Mouse (Mus musculus) kidney, embryonic 16.5 days (tissue): Measurements from ENCODE around the gene Gm11232. TPM values are rescaled to one million over a fixed set of nuclear protein-coding genes. Genes with fewer than 3 reads are reported as not detected.

ENCODE experiments used
- ATAC-seq: fragments of 200-750 bp; cut with Nextera tagmentation; 2 replicates; pipeline ENCODE4 v1.8.0; 2017; ENCODE audit warnings: moderate TSS enrichment; ENCODE audit not compliant: low FRiP score, low TSS enrichment
- H3K27ac ChIP-seq: fragments of 300-500 bp; sonication (generic); 2 replicates; pipeline ENCODE4 v1.5.1; 2014; ENCODE audit warnings: low read length
- H3K27me3 ChIP-seq: fragments of 300-500 bp; sonication (generic); 2 replicates; pipeline ENCODE4 v1.6.1; 2014; ENCODE audit warnings: low read length, control low read depth, mixed read lengths; ENCODE audit not compliant: insufficient read depth
- H3K36me3 ChIP-seq: fragments of 300-500 bp; sonication (generic); 2 replicates; pipeline ENCODE4 v1.6.1; 2014; ENCODE audit warnings: low read length, control low read depth, mixed read lengths; ENCODE audit not compliant: insufficient read depth
- H3K4me1 ChIP-seq: fragments of 300-500 bp; sonication (generic); 2 replicates; pipeline ENCODE4 v1.6.1; 2014; ENCODE audit warnings: low read length, control low read depth, mixed read lengths; ENCODE audit not compliant: insufficient read depth
- H3K4me2 ChIP-seq: fragments of 300-500 bp; sonication (generic); replicated peaks from 2 replicates; pipeline ENCODE4 v1.6.1; 2014; ENCODE audit warnings: low read depth, low read length
- H3K4me3 ChIP-seq: fragments of 300-500 bp; sonication (generic); 2 replicates; pipeline ENCODE4 v1.5.1; 2014; ENCODE audit warnings: mild to moderate bottlenecking, low read length
- H3K9ac ChIP-seq: fragments of 300-500 bp; sonication (generic); replicated peaks from 2 replicates; pipeline ENCODE4 v1.6.1; 2014; ENCODE audit warnings: low read length
- H3K9me3 ChIP-seq: fragments of 300-500 bp; sonication (generic); 2 replicates; pipeline ENCODE4 v1.6.1; 2016; ENCODE audit warnings: low read length, control low read depth
- WGBS: fragments of 180-500 bp; shearing (Covaris S2); extraction: QIAGEN DNeasy Blood & Tissue Kit; methylation state at CpG from one replicate; pipeline ENCODE4 v1.1.7; 2014; 5-methylcytosine and 5-hydroxymethylcytosine counted together
- polyA plus RNA-seq: library from polyadenylated mRNA; unstranded; fragments of >200 nt; fragmentation: Nextera tagmentation; extraction: Ambion mirVana; gene quantifications from 2 replicates; pipeline ENCODE4 v1.2.1, GENCODE M21; 2015

Gm11232 gene
- polyA plus RNA-seq: 1.8 and 2.7 TPM in 2 replicates

DNA sequence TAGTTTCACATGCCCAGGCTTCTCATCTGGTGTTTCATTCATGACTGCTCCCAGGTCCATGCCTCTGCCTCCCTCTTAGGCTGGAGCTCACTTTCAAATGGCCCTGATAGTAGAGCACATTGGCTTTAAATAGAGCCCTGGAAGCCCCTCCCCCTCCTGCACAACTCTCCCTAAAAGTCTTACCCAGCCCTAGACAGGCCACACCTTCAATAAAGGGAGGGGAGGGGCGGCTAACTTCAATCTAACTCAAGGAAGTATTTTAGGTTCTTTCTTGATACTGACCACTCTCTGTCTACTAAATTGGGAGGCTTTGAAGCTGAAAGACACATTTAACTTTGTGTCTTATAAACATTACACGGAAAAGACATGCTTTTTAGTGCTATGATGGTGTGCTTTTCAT lies at the start of gene Gm11232:
Gene Gm11232, minus strand, starts transcription at position 101 of the 400 bp plus-strand sequence.
- Histone ChIP-seq H3K27me3 (no peaks in the 10 kb centered on the region), H3K27ac (peak within 1 kb of the TSS; percentile 1; the same call in 1 of the 2 replicates), H3K36me3 (no peaks in the 10 kb centered on the region), H3K9ac (no peak within 1 kb of the TSS), H3K4me1 (no peaks in the 10 kb centered on the region), H3K9me3 (no peaks in the 10 kb centered on the region), H3K4me2 (no peak within 1 kb of the TSS), H3K4me3 (no peak within 1 kb of the TSS)
- ATAC-seq: no peak
- 67% methylated on average over 2 of the region's 2 CpGs for WGBS

GRCm38 (mm10) chr4:71805977-71806534 lies 48.3 kb upstream of the Gm11232 start:
- 57% methylated on average over 2 of the region's 2 CpGs for WGBS
- Histone ChIP-seq H3K36me3 (no peaks in the 10 kb centered on the region), H3K27ac (no peak overlapping the region), H3K4me1 (peaks cover 4% of the 10 kb centered on the region; the same call in 1 of the 2 replicates), H3K9me3 (no peaks in the 10 kb centered on the region), H3K4me3 (no peak overlapping the region), H3K27me3 (no peaks in the 10 kb centered on the region), H3K9ac (no peak overlapping the region), H3K4me2 (no peak overlapping the region)
- ATAC-seq: no peak

DNA sequence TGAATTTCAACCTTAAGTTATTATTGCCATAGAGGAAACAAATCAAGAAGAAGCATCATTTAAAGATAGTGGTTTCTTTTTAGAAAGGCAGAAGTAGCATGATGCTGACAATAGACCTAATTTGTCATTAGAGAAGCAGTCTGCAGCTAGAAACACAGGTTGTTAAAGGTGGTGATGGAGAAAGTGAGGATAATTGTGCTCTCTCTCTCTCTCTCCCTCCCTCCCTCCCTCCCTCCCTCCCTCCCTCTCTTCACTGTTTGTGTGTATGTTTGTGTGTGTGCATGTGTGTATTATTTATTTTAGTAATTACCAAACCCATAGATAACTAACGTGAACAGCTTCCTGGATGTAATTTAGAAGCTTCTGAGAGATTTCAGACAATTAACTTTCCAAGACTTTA lies 7.8 kb upstream of the Gm11232 start:
- H3K4me2 ChIP-seq: no peak overlapping the region
- H3K36me3 ChIP-seq: no peaks in the 10 kb centered on the region
- no peak overlapping the region for H3K27ac ChIP-seq
- no peak overlapping the region for H3K4me3 ChIP-seq
- no peaks in the 10 kb centered on the region for H3K4me1 ChIP-seq
- 78% methylated on average over 1 of the region's 1 CpGs for WGBS
- no peak for ATAC-seq
- no peak overlapping the region for H3K9ac ChIP-seq
- no peaks in the 10 kb centered on the region for H3K9me3 ChIP-seq
- no peaks in the 10 kb centered on the region for H3K27me3 ChIP-seq

DNA sequence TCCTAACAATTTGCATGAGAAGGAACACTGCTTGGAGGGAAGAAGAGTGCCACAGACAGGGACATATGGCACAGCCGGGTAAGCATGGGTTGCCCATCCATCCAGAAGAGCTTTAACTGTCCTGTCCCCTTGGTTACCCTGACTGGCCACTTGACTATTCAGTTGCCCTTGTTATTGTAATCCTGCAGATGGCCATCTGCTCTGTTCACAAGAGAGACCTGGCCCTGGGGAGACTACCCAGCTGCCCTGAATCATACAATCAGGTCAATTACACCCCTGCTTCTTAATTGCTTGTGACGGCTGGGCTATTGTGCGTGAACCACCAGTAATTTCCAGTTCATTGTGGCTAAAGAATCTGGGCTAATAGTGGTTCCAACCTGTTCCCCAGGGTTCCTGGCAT lies 7.3 kb upstream of the Gm11232 start:
- no peaks in the 10 kb centered on the region for H3K27me3 ChIP-seq
- no peaks in the 10 kb centered on the region for H3K36me3 ChIP-seq
- H3K4me2 ChIP-seq: no peak overlapping the region
- H3K9ac ChIP-seq: no peak overlapping the region
- no peak overlapping the region for H3K27ac ChIP-seq
- no peak for ATAC-seq
- H3K9me3 ChIP-seq: no peaks in the 10 kb centered on the region
- no peaks in the 10 kb centered on the region for H3K4me1 ChIP-seq
- H3K4me3 ChIP-seq: no peak overlapping the region
- 36% methylated on average over 3 of the region's 3 CpGs for WGBS

- Histone ChIP-seq H3K4me3 (no peak overlapping the region), H3K9me3 (no peaks in the 10 kb centered on the region), H3K27ac (peak overlapping the region; percentile 61), H3K4me2 (no peak overlapping the region), H3K27me3 (no peaks in the 10 kb centered on the region), H3K9ac (no peak overlapping the region), H3K4me1 (no peaks in the 10 kb centered on the region), H3K36me3 (no peaks in the 10 kb centered on the region)
- ATAC-seq: peak; percentile 91
- WGBS: 46% methylated on average over 11 of the region's 11 CpGs
These were observed 1.1 kb downstream of the Gm11232 start for GRCm38 (mm10) chr4:71756441-71757221.

DNA sequence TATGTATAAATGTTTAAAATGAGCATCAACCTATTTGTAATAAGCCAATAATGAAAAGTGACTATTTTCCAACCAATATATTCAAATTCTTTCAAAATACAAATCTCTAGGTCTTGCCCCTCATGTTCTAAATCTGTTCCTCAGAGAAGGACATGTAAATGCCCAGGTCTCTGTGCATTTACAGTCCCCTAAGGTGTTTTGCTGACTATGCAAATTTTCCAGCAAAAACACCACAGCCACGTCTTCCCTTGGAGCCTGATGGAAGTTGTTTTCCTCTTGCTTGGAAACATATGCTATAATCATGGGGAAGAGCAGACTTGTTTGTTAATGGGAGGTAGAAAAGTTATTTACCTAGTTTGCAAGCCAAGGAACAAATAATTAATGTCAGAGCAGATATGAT lies 12.0 kb downstream of the Gm11232 start:
- 57% methylated on average over 1 of the region's 1 CpGs for WGBS
- Histone ChIP-seq H3K9me3 (0 out of 2 replicates have a peak, but pooled peaks cover 4% of the 10 kb centered on the region), H3K9ac (no peak overlapping the region), H3K4me3 (no peak overlapping the region), H3K36me3 (no peaks in the 10 kb centered on the region), H3K4me1 (no peaks in the 10 kb centered on the region), H3K27ac (no peak overlapping the region), H3K27me3 (no peaks in the 10 kb centered on the region), H3K4me2 (no peak overlapping the region)
- ATAC-seq: no peak

- Histone ChIP-seq H3K9ac (no peak overlapping the region), H3K4me3 (no peak overlapping the region), H3K4me2 (no peak overlapping the region), H3K27ac (no peak overlapping the region), H3K9me3 (0 out of 2 replicates have a peak, but pooled peaks cover 1% of the 10 kb centered on the region), H3K27me3 (no peaks in the 10 kb centered on the region), H3K36me3 (no peaks in the 10 kb centered on the region), H3K4me1 (no peaks in the 10 kb centered on the region)
- ATAC-seq: no peak
These were observed 21.2 kb downstream of the Gm11232 start for GRCm38 (mm10) chr4:71736529-71736928.

- Histone ChIP-seq H3K27ac (no peak overlapping the region), H3K4me3 (no peak overlapping the region), H3K27me3 (no peaks in the 10 kb centered on the region), H3K36me3 (no peaks in the 10 kb centered on the region), H3K9ac (no peak overlapping the region), H3K4me1 (no peaks in the 10 kb centered on the region), H3K4me2 (no peak overlapping the region), H3K9me3 (no peaks in the 10 kb centered on the region)
- no peak for ATAC-seq
- WGBS: 74% methylated on average over 3 of the region's 3 CpGs
These were observed 22.5 kb downstream of the Gm11232 start for GRCm38 (mm10) chr4:71735261-71735660.

- H3K36me3 ChIP-seq: no peaks in the 10 kb centered on the region
- H3K4me1 ChIP-seq: 0 out of 2 replicates have a peak, but pooled peaks cover 3% of the 10 kb centered on the region
- H3K4me2 ChIP-seq: no peak overlapping the region
- no peaks in the 10 kb centered on the region for H3K27me3 ChIP-seq
- H3K27ac ChIP-seq: no peak overlapping the region
- no peak for ATAC-seq
- no peak overlapping the region for H3K9ac ChIP-seq
- H3K4me3 ChIP-seq: no peak overlapping the region
- H3K9me3 ChIP-seq: no peaks in the 10 kb centered on the region
These were observed 28.4 kb downstream of the Gm11232 start for GRCm38 (mm10) chr4:71729401-71729800.

DNA sequence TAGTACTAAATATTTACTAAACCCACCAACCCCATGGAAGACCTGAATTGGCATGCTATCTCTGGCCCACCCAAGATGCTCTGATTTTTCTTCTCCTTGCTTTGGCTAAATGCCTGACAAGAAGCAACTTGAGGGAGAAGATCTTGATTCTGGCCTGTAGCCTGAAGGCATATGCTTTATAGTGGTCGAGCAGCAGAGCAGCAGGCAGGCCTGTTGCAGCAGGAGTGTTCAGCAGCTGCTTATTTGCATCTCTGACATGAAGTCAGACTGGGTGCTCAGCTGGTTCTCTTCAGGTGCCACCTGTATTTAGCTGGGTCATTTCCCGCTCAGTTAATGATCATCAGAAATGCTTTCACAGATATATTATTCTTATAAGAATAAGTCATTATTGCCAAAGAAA lies 30.2 kb downstream of the Gm11232 start:
- 50% methylated on average over 2 of the region's 2 CpGs for WGBS
- Histone ChIP-seq H3K9me3 (no peaks in the 10 kb centered on the region), H3K27me3 (no peaks in the 10 kb centered on the region), H3K4me1 (0 out of 2 replicates have a peak, but pooled peaks cover 3% of the 10 kb centered on the region), H3K36me3 (no peaks in the 10 kb centered on the region), H3K9ac (no peak overlapping the region), H3K27ac (no peak overlapping the region), H3K4me2 (no peak overlapping the region), H3K4me3 (no peak overlapping the region)
- no peak for ATAC-seq
